Mouse (Mus musculus): ENCODE results near the gene 4932438A13Rik.

4932438A13Rik gene

DNA sequence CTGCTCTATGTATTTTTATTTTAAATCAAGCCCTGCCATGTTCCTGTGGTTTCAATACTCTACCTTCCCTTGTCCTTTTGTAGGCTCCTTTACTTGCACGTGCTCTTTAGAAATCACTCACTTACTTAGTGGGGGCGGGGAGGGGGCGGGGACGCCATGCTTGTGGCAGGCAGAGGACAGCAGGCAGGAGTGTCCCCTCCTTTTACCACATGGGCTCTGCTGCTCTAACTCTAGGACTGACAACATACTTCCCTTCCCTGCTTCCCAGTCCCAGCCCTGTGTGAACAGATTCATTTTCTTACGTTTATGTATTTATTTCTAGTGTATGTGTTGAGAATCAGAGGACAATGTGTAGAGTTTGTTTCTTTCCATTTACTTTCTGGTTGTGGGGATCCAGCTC, 78.7 kb downstream of the 4932438A13Rik start:
- DNase-seq, result no peak

DNA sequence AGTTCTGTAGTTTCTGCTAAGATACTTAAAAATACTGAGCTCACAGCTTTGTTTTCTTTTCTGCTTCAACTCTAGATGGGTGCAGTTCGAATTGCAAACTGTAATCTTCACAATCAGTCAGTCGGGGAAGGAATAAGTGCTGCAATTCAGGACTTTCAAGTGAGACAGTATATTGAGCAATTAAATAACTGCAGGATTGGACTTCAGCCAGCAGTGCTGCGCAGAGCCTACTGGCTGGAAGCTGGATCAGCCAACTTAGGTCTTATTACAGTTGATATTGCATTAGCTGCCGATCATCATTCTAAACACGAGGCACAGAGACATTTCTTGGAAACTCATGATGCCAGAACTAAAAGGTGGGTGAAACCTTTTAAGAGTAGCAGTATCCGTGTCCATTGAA, 79.2 kb downstream of the 4932438A13Rik start:
- DNase-seq, result peak; percentile 8

DNA sequence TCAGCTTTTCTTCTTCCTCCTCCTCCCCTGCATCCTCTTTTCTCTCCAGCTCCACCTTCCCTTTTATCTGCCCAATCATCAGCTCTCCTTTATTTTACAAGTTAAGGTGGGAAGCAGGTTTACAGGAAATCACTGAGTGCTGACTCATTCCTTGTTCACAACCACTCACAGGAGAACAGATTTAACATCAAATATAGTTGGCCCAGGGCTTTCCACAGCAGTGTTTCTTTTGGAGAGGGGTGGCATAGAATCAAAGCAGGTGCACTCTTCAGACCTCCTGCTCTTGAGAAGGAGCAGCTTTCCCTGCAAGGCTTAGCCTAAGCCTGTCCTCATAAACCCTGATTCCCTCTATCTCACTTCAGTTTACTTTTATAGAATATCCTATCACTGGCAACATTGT, 80.8 kb downstream of the 4932438A13Rik start:
- no peak for DNase-seq

DNA sequence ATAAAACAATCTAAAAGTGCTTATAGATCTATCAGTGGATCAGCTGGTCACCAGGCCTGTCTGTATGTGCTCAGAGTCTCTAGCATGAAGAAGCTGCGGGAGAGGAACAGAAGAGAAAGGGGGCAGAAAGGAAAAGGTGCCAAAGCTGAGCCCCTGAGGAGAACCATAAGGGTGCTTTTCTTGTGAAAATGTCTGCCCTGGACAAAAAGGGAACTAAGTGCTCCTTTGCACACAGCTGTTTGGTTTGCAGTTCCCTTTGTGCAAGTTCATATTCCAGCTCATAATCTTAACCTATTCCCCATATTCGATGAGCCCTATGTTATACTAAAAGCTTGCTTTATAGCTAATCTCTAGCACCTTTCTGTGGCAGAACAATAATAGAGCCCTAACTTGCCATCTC, 175.1 kb downstream of the 4932438A13Rik start:
- DNase-seq, result no peak

DNA sequence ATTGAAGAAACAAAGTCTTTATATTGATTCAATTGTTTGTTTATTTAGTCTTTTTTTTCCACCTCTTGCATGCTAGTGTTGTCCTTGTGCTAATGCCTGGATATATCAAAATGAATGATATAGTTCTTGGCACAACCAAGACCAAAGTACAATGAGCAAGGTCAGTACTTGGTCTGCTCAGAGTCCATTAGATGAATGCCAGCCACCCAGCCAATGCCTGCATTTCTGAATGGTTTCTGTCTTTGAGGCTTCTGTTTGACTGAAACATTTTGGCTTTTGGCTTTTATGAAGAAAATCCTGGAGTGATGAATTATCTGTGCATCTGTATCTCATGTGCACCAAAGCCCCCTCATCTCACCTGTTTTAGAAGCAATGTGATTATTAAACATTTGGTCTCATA, 176.9 kb downstream of the 4932438A13Rik start:
- peak; percentile 27 for DNase-seq

DNA sequence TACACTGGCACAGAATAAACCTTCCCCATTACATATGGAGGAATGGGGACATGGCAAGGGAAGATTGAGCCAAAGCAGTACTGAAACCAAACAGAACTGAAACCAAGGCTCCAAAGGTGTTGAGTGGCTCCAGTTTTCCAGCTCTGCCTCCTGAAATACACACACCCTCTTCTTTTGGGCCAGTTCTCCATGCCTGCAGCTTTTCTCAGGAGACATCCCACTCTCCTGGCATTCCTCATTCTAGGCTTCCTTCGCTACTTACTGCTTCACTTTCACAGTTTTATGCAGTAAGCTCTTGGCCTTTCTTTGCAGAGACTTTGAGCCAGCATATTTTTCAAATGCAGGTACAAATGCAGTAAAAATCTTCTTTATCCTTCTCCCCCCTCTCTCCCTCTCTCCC, 188.6 kb downstream of the 4932438A13Rik start:
- no peak for DNase-seq

DNA sequence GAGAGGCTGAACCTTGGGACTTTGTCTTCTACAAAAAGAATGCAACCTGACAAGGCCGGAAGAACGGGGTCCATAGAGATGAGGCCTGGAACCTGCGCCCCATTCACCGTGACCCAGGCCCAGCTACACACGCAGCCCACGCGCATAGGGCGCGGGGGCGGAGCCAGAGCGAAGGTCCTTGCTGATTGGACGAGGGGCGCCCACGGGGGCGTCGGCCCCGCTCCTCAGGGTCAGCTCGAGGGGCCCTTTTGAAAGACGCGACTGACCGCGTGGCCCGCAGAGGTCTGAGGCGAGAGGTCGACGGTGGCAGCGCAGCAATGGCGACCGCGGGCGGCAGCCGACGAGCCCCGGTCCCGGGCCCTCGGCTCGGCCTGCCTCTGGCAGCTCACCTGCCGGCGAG, 200.5 kb downstream of the 4932438A13Rik start, which contains the start of gene Adad1:
Gene Adad1 (plus strand): TSS at position 122 of the 400 bp plus-strand sequence.
- peak; percentile 2 for DNase-seq

DNA sequence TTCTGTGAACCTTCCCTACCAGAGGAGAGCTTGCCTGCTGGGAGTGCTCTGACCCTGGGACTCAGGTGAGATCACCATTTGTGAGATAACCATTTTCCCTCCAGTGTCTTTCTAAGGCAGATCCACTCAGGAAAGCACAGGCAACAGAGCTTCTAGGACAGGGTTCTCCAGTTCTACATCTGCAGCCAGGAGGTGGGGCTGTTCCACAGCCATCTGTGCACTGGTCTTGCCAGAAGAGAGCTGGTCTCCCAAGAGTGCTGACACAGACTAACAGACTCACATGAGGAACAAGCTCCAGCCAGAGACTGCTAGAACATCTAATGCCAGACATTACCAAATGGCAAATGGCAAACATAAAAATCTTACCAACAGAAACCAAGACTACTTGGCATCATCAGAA, 210.3 kb downstream of the 4932438A13Rik start:
- peak; percentile 78 for DNase-seq

DNA sequence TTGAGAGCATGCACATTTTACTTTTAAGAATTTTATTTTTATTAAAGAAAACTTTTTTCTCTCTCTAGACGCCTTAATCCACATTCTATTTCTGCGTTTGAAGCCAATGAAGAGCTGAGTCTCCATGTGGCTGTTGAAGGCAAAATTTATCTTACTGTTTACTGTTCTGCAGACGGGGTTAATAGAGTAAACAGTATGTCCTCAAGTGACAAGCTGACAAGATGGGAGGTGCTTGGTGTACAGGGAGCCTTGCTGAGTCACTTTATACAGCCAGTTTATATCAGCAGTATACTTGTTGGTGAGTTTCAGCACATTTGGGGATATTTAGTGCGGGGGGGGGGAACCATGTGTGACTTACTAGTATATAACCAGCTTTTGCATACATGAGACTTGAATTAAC, 222.0 kb downstream of the 4932438A13Rik start:
- no peak for DNase-seq

DNA sequence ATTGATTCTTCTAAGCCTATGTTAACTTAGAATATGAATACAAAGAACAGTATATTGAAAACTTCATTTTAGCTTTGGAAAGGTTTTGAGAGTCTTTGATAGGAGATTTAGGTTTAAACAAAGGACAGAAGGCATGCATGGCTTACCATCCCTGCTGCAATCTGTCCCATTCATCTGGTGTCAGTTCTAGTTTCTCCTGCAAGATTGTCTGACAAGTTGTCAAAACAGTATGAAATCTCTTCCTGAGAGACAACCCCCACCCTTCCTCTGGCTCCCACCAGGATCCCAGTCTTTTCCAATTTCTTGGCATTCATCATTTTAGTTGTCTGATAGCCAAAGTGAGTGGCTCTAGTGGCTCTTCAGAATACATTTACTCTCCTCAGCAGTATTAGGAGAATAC, 227.8 kb downstream of the 4932438A13Rik start:
- no peak for DNase-seq

Data from kidney, postnatal 14 days (tissue).